Mouse (Mus musculus) cortical plate, adult 2 months (tissue): ENCODE data around the gene C1qb.

Experiments used
- CTCF ChIP-seq: fragments of 200-500 bp; IDR thresholded peaks from 2 replicates; pipeline ENCODE4 v1.5.1; 2011; ENCODE audit warnings: mild to moderate bottlenecking, control low read depth, low read length; ENCODE audit not compliant: insufficient read depth; ENCODE audit errors: extremely low read depth
- POLR2A ChIP-seq: fragments of 200-500 bp; IDR thresholded peaks from 2 replicates; pipeline ENCODE4 v1.6.1; 2011; ENCODE audit warnings: mild to moderate bottlenecking, low read length, control low read depth; ENCODE audit not compliant: insufficient read depth; ENCODE audit errors: extremely low read depth

GRCm38 (mm10) chr4:136887714-136888113 lies 1.7 kb upstream of the C1qb start:
- TF ChIP-seq CTCF (no peak), POLR2A (no peak)
